Mouse (Mus musculus) adrenal gland, adult 2 months (tissue): ENCODE measurements at regions not wholly inside any gene's neighbourhood (a gene's known extent, or its start where the extent isn't known, plus 50 kb on each side); places are given as distances from the start of the nearest gene placed in this dataset.
A peak's percentile ranks its signal among the peaks of the same experiment; 100 is the strongest.
"Not testable (repeated sequence)": the region's sequence is repeated elsewhere in the genome, so short reads cannot be mapped to it uniquely, and the experiment has no call there.

Experiments used
- DNase-seq: peaks from one replicate; pipeline ENCODE4 v3.0.0; 2021

- no peak for DNase-seq
These were observed 250.3 kb downstream of the Pros1 start for GRCm38 (mm10) chr16:63104383-63104782.

- DNase-seq: no peak
These were observed 251.0 kb downstream of the Pros1 start for GRCm38 (mm10) chr16:63104938-63105714.

GRCm38 (mm10) chr16:63116456-63116855, 262.3 kb downstream of the Pros1 start:
- DNase-seq: no peak

GRCm38 (mm10) chr16:63118721-63119120, 264.6 kb downstream of the Pros1 start:
- no peak for DNase-seq

GRCm38 (mm10) chr16:63143851-63144250, 289.7 kb downstream of the Pros1 start:
- DNase-seq: no peak

- no peak for DNase-seq
These were observed 301.3 kb downstream of the Pros1 start for GRCm38 (mm10) chr16:63155300-63155821.

GRCm38 (mm10) chr16:63170101-63170500, 316.0 kb downstream of the Pros1 start:
- DNase-seq: no peak

- DNase-seq: no peak
These were observed 325.1 kb downstream of the Pros1 start for GRCm38 (mm10) chr16:63179228-63179627.

GRCm38 (mm10) chr16:63191181-63191580, 337.1 kb downstream of the Pros1 start:
- no peak for DNase-seq

- no peak for DNase-seq
These were observed 337.5 kb downstream of the Pros1 start for GRCm38 (mm10) chr16:63191623-63192022.

GRCm38 (mm10) chr16:63194595-63194994, 340.5 kb downstream of the Pros1 start:
- no peak for DNase-seq

GRCm38 (mm10) chr16:63213471-63213870, 359.4 kb downstream of the Pros1 start:
- DNase-seq: not testable (repeated sequence)

- no peak for DNase-seq
These were observed 366.2 kb downstream of the Pros1 start for GRCm38 (mm10) chr16:63220228-63220879.

GRCm38 (mm10) chr16:63224608-63225007, 370.5 kb downstream of the Pros1 start:
- no peak for DNase-seq

GRCm38 (mm10) chr16:63225097-63225496, 371.0 kb downstream of the Pros1 start:
- no peak for DNase-seq

GRCm38 (mm10) chr16:63229135-63229534, 375.0 kb downstream of the Pros1 start:
- no peak for DNase-seq

- no peak for DNase-seq
These were observed 375.5 kb downstream of the Pros1 start for GRCm38 (mm10) chr16:63229567-63229966.

- DNase-seq: no peak
These were observed 416.1 kb downstream of the Pros1 start for GRCm38 (mm10) chr16:63270173-63270572.

- DNase-seq: peak; percentile 49
These were observed 423.4 kb downstream of the Pros1 start for GRCm38 (mm10) chr16:63277556-63277955.

GRCm38 (mm10) chr16:63278259-63278697, 424.2 kb downstream of the Pros1 start:
- DNase-seq: no peak

- no peak for DNase-seq
These were observed 433.5 kb downstream of the Pros1 start for GRCm38 (mm10) chr16:63287655-63288054.

GRCm38 (mm10) chr16:63311676-63312075, 457.6 kb downstream of the Pros1 start:
- DNase-seq: no peak

GRCm38 (mm10) chr16:63313544-63313943, 459.4 kb downstream of the Pros1 start:
- no peak for DNase-seq
